Mouse (Mus musculus) embryonic facial prominence, embryonic 11.5 days (tissue): Measurements from ENCODE around the gene Cyp4f37. TPM values are rescaled to one million over a fixed set of nuclear protein-coding genes. Genes with fewer than 3 reads are reported as not detected.

ENCODE experiments used
- polyA plus RNA-seq: library from polyadenylated mRNA; unstranded; fragments of >200 nt; fragmentation: Nextera tagmentation; extraction: Ambion mirVana; gene quantifications from 2 replicates; pipeline ENCODE4 v1.2.1, GENCODE M21; 2014

The Cyp4f37 gene
- polyA plus RNA-seq, 1 experiment from 2014 or later: not detected

Other genes with a start within 250 kb of the Cyp4f37 start
- gene Wiz, start 231.9 kb upstream of the Cyp4f37 start, polyA plus RNA-seq: 27.5 and 31.9 TPM in 2 replicates
- gene Rasal3, start 217.7 kb upstream of the Cyp4f37 start, polyA plus RNA-seq: 0.63 and 0.77 TPM in 2 replicates
- gene Pglyrp2, start 197.1 kb upstream of the Cyp4f37 start, polyA plus RNA-seq: not detected in 2 replicates
- gene Cyp4f39, start 168.6 kb upstream of the Cyp4f37 start, polyA plus RNA-seq: 0.46 and 0.98 TPM in 2 replicates
- 4.0 and 7.1 TPM in 2 replicates for gene Cyp4f17, start 115.3 kb upstream of the Cyp4f37 start, polyA plus RNA-seq
- gene Cyp4f16, start 84.8 kb upstream of the Cyp4f37 start, polyA plus RNA-seq: 16.5 and 16.7 TPM in 2 replicates
- gene Cyp4f40, start 37.6 kb downstream of the Cyp4f37 start, polyA plus RNA-seq: not detected in 2 replicates
- 0.27 TPM in 1 of 2 replicates, not detected in the other for gene Cyp4f15, start 64.3 kb downstream of the Cyp4f37 start, polyA plus RNA-seq
- 25.6 and 33.8 TPM in 2 replicates for gene Zfp871, start 167.0 kb downstream of the Cyp4f37 start, polyA plus RNA-seq
- gene Zfp811, start 188.6 kb downstream of the Cyp4f37 start, polyA plus RNA-seq: 11.5 and 13.2 TPM in 2 replicates
- 17.1 and 23.5 TPM in 2 replicates for gene Zfp799, start 209.0 kb downstream of the Cyp4f37 start, polyA plus RNA-seq